Mouse (Mus musculus): ENCODE results near the gene Ssr4. TPM values are rescaled to one million over a fixed set of nuclear protein-coding genes. Genes with fewer than 3 reads are reported as not detected.

Gene Ssr4
- total and polyA plus RNA-seq, 3 experiments = 283 to 343 TPM; not detected in 1

DNA sequence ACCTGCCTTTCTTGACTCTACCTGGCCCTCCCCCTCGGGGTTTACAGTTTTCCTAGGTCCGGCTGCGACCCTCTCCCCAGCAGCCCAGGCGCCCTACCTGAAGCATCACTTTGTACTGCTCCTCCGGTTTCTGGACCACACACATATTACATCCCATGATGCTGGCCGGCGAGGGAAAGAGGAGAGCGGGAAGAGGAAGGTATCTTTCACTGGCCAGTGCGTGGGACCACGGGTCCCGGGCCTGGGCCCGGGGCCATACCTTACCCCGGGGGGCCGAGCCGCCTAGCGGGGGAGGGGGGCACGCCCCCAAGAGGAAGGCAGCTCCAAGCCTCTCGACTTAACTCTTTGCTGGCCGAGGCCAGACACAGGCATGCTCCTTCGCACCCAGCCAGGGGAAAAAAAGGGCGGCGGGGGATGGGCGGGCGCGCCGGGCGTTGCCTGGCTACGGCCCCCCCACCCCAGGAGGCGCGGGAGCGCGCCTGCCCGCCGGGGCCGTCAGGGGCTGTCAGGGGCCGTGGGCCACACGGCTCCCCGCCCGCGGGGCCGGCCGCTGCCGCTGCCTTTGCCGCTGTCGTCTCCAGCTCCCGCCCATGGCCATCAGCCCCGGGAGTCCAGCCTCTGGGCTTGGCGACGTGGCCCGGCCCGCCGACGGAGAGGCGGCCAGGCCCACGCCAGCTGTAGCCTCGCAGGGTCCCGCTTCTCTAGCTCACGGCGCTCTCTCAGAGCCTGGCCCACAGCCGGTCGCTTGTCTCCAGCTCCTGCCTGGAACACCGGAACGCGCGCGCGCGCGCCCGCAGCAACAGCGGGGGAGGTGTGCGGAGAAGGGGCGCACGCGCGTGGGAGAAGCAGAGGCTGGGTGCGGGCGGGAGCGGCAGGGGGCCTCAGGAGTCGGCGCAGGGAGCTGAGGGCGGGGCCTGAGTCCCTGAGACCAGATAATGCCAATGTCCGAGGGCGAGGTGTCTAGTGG lies 37.6 kb downstream of the Ssr4 start, which contains the start of gene Pdzd4:
Gene Pdzd4, minus strand, starts transcription at position 785 of the 967 bp plus-strand sequence.
- peak; percentile 30 for DNase-seq (ENCODE audit: low read depth, low spot score)
- no peaks in the 10 kb centered on the region; a peak in 1 of 4 replicates for H3K27me3 ChIP-seq (ENCODE audit: control insufficient read depth in 1 of 2, insufficient read depth in 2 of 2, low read length in 2 of 2)
- peak within 1 kb of the TSS; percentile 55 to 61; a peak in 3 of 4 replicates for H3K4me3 ChIP-seq (ENCODE audit: control insufficient read depth in 1 of 2, insufficient read depth in 1 of 2, low read depth in 2 of 2, low read length in 2 of 2)
- no peak within 1 kb of the TSS for H3K27ac ChIP-seq (ENCODE audit: control insufficient read depth, low read depth, low read length)
- H3K9ac ChIP-seq (ENCODE audit: control insufficient read depth, low read depth, low read length, poor library complexity, severe bottlenecking) = peak within 1 kb of the TSS; percentile 71
- peak; percentile 67 for TF ChIP-seq NRF1 (IDR thresholded peaks at IDR 0.05; ENCODE audit: insufficient read depth, low read depth, low read length, poor library complexity, severe bottlenecking)
- TF ChIP-seq ELF1 (IDR thresholded peaks at IDR 0.05; ENCODE audit: low read depth, low read length) = no peak
- no peaks in the 10 kb centered on the region; a peak in 1 of 4 replicates for H3K4me1 ChIP-seq (ENCODE audit: control insufficient read depth in 1 of 2, insufficient read depth in 2 of 2, low read length in 2 of 2)
- H3K9me3 ChIP-seq (replicated peaks; ENCODE audit: insufficient read depth, low read length) = no peaks in the 10 kb centered on the region
- no peaks in the 10 kb centered on the region; the same call in 1 of the 2 replicates for H3K79me2 ChIP-seq (ENCODE audit: control insufficient read depth, insufficient read depth, low read length, poor library complexity)
- no peaks in the 10 kb centered on the region for H3K36me3 ChIP-seq (ENCODE audit: control insufficient read depth in 1 of 2, insufficient read depth in 2 of 2, low read length in 2 of 2)

DNA sequence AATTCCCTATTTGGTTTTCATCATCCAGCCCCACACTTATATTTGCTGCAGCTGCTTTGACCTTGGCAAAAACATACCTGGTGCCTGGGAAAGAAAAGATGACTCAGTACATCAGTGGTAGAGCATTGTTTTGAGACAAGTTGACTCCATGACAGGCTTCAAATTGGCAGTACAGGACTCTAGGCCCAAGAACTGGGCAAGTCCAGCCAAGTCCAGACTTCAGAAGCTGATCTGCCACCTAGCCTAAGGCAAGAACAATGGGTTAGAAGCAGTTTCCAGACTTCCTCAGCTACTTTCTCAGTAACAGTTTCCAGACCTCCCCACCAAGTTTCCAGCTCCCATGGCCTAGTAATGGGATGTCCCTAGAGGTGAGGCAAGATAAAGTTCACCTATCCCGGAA lies 48.9 kb downstream of the Ssr4 start:
- no peaks in the 10 kb centered on the region for H3K79me2 ChIP-seq (ENCODE audit: control insufficient read depth, insufficient read depth, low read length, poor library complexity)
- H3K4me3 ChIP-seq (ENCODE audit: control insufficient read depth in 1 of 2, insufficient read depth in 1 of 2, low read depth in 2 of 2, low read length in 2 of 2) = no peak overlapping the region
- H3K9ac ChIP-seq (ENCODE audit: control insufficient read depth, low read depth, low read length, poor library complexity, severe bottlenecking) = no peak overlapping the region
- no peaks in the 10 kb centered on the region for H3K36me3 ChIP-seq (ENCODE audit: control insufficient read depth in 1 of 2, insufficient read depth in 2 of 2, low read length in 2 of 2)
- no peaks in the 10 kb centered on the region for H3K27me3 ChIP-seq (ENCODE audit: control insufficient read depth in 1 of 2, insufficient read depth in 2 of 2, low read length in 2 of 2)
- TF ChIP-seq TBP (IDR thresholded peaks at IDR 0.05; ENCODE audit: low read depth, low read length) (no peak), POLR2A (IDR thresholded peaks at IDR 0.05; ENCODE audit: control insufficient read depth in 1 of 2, insufficient read depth in 1 of 2, low read depth in 1 of 2, low read length in 2 of 2, poor library complexity in 1 of 2) (no peak), JUND (IDR thresholded peaks at IDR 0.05; ENCODE audit: low read depth, low read length) (no peak), MAFK (IDR thresholded peaks at IDR 0.05; ENCODE audit: borderline replicate concordance, low read depth, low read length) (no peak), EP300 (IDR thresholded peaks at IDR 0.05; ENCODE audit: low read depth in 1 of 2, low read length in 2 of 2) (no peak), NELFE (IDR thresholded peaks at IDR 0.05; ENCODE audit: low read depth, low read length) (no peak), HCFC1 (IDR thresholded peaks at IDR 0.05; ENCODE audit: low read depth, low read length) (no peak)
- no peak for DNase-seq (ENCODE audit: low read depth, low spot score)
- no peak overlapping the region for H3K27ac ChIP-seq (ENCODE audit: control insufficient read depth, low read depth, low read length)
- H3K4me1 ChIP-seq (ENCODE audit: control insufficient read depth in 1 of 2, insufficient read depth in 2 of 2, low read length in 2 of 2) = no peaks in the 10 kb centered on the region
- H3K9me3 ChIP-seq (replicated peaks; ENCODE audit: insufficient read depth, low read length) = no peaks in the 10 kb centered on the region

DNA sequence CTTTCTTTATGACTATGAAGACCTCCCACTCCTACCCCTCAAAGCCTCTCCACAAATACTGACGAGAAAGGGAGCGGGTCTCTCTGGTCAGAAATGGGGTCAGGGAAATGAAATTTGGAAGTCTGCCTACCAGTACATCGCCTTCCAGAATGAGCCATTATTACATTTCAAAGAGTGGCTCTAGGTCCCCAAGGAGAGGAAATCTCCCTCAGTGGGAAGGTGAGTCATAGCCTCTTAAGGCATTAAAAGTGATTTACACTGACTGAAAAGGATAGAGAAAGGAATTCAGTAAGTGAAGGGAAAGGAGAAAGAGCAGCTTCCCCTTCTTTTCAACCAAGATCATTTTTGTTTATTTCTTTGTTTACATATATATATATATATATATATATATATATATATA lies 49.9 kb downstream of the Ssr4 start:
- no peaks in the 10 kb centered on the region for H3K9me3 ChIP-seq (replicated peaks; ENCODE audit: insufficient read depth, low read length)
- no peak for DNase-seq (ENCODE audit: low read depth, low spot score)
- no peak overlapping the region for H3K27ac ChIP-seq (ENCODE audit: control insufficient read depth, low read depth, low read length)
- TF ChIP-seq SIN3A (IDR thresholded peaks at IDR 0.05; ENCODE audit: low read length) (no peak), HCFC1 (IDR thresholded peaks at IDR 0.05; ENCODE audit: low read depth, low read length) (no peak), MYC (IDR thresholded peaks at IDR 0.05; ENCODE audit: low read depth, low read length) (no peak), RAD21 (IDR thresholded peaks at IDR 0.05; ENCODE audit: low read depth, low read length) (no peak), TCF12 (IDR thresholded peaks at IDR 0.05; ENCODE audit: low read depth, low read length) (no peak), MAFK (IDR thresholded peaks at IDR 0.05; ENCODE audit: borderline replicate concordance, low read depth, low read length) (no peak), BHLHE40 (IDR thresholded peaks at IDR 0.05; ENCODE audit: borderline replicate concordance, low read depth, low read length) (no peak), ZNF384 (IDR thresholded peaks at IDR 0.05; ENCODE audit: low read depth, low read length) (no peak), MYB (IDR thresholded peaks at IDR 0.05; ENCODE audit: low read depth, low read length) (no peak), ELF1 (IDR thresholded peaks at IDR 0.05; ENCODE audit: low read depth, low read length) (no peak), TBP (IDR thresholded peaks at IDR 0.05; ENCODE audit: low read depth, low read length) (no peak), NELFE (IDR thresholded peaks at IDR 0.05; ENCODE audit: low read depth, low read length) (no peak), TAL1 (IDR thresholded peaks at IDR 0.05; ENCODE audit: low read length) (no peak)
- H3K4me3 ChIP-seq (ENCODE audit: control insufficient read depth in 1 of 2, insufficient read depth in 1 of 2, low read depth in 2 of 2, low read length in 2 of 2) = no peak overlapping the region
- H3K4me1 ChIP-seq (ENCODE audit: control insufficient read depth in 1 of 2, insufficient read depth in 2 of 2, low read length in 2 of 2) = no peaks in the 10 kb centered on the region
- no peaks in the 10 kb centered on the region for H3K27me3 ChIP-seq (ENCODE audit: control insufficient read depth in 1 of 2, insufficient read depth in 2 of 2, low read length in 2 of 2)
- H3K79me2 ChIP-seq (ENCODE audit: control insufficient read depth, insufficient read depth, low read length, poor library complexity) = no peaks in the 10 kb centered on the region
- H3K36me3 ChIP-seq (ENCODE audit: control insufficient read depth in 1 of 2, insufficient read depth in 2 of 2, low read length in 2 of 2) = no peaks in the 10 kb centered on the region
- H3K9ac ChIP-seq (ENCODE audit: control insufficient read depth, low read depth, low read length, poor library complexity, severe bottlenecking) = no peak overlapping the region
